ENCODE assay signal across 8 mouse cellular contexts in the genomic region with DNA sequence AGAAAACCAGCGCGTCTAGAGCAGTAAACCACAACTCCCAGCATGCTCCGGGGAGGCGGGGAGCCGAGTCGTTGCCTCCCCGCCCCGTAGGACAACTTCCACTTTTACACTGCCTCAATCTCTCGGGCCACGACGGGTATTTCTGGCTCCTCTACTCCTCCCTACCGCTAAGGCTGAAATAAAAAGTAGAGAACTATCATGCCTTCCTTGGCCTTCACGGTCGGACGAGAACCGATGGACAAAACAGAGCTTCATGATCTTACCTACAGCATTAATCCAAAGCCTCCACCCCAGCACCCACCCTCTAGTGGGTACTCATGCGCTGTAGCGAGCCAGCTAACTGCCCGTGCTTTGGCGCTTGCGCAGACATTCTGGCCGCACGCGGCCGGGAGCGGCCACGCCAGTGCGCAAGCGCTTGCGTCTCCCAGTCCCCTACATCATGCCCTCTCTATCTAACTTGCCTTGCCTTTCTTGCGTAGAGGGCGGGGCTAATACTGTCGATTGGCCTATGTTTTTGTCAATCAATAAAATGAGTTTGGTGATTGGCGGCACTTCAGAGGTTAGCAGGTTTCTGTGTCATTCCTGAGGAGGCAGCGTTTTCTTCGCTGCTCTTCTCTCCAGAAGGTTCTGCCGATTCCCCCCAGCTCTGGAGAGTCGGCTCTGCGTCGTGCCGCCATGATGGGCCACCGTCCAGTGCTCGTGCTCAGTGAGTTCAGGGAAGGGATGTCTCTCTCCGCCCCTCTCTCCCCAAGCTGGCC. TPM values are rescaled to one million over a fixed set of nuclear protein-coding genes. Genes with fewer than 3 reads are reported as not detected.
DNase-seq lines count a peak whose midpoint lies in the region; ATAC-seq and TF ChIP-seq lines count a peak whose summit lies in the region.

A gene (minus strand): TSS at position 439 of the 758 bp plus-strand sequence.
A gene (plus strand): TSS at position 556 of the 758 bp plus-strand sequence.

- peak within 1 kb of the TSS; percentile 75 for H3K4me3 ChIP-seq in embryonic facial prominence, embryonic 13.5 days
- peak within 1 kb of the TSS; percentile 84 for H3K4me3 ChIP-seq in kidney, adult 2 months (ENCODE audit: insufficient read depth, low read depth, low read length)
- H3K4me3 ChIP-seq in limb, embryonic 12.5 days (replicated peaks): peak within 1 kb of the TSS; percentile 73
- peak within 1 kb of the TSS; percentile 73 for H3K4me3 ChIP-seq in midbrain, embryonic 15.5 days
- peak within 1 kb of the TSS; percentile 79 for H3K4me3 ChIP-seq in spleen, adult 2 months (ENCODE audit: extremely low read depth, insufficient read depth, insufficient read length)

- peak within 1 kb of the TSS; percentile 95 for H3K27ac ChIP-seq in embryonic facial prominence, embryonic 13.5 days
- peak within 1 kb of the TSS; percentile 94 for H3K27ac ChIP-seq in kidney, adult 2 months (ENCODE audit: insufficient read depth, low read depth, low read length)
- H3K27ac ChIP-seq in limb, embryonic 12.5 days: peak within 1 kb of the TSS; percentile 90
- peak within 1 kb of the TSS; percentile 92 for H3K27ac ChIP-seq in midbrain, embryonic 15.5 days
- H3K27ac ChIP-seq in spleen, adult 2 months (ENCODE audit: insufficient read depth, low read length): peak within 1 kb of the TSS; percentile 93

- H3K9ac ChIP-seq in embryonic facial prominence, embryonic 13.5 days: peak within 1 kb of the TSS; percentile 92
- peak within 1 kb of the TSS; percentile 76 for H3K9ac ChIP-seq in limb, embryonic 12.5 days (replicated peaks)
- peak within 1 kb of the TSS; percentile 89 for H3K9ac ChIP-seq in midbrain, embryonic 15.5 days

- no peaks in the 10 kb centered on the region for H3K9me3 ChIP-seq in embryonic facial prominence, embryonic 13.5 days
- H3K9me3 ChIP-seq in limb, embryonic 12.5 days: no peaks in the 10 kb centered on the region
- no peaks in the 10 kb centered on the region for H3K9me3 ChIP-seq in midbrain, embryonic 15.5 days

- peak; percentile 72 for TF ChIP-seq POLR2A in kidney, adult 2 months (IDR thresholded peaks at IDR 0.05; ENCODE audit: low read depth, low read length)
- peak; percentile 66 for TF ChIP-seq POLR2A in spleen, adult 2 months (IDR thresholded peaks at IDR 0.05; ENCODE audit: low read depth, low read length)

- peaks cover 28% of the 10 kb centered on the region for H3K36me3 ChIP-seq in embryonic facial prominence, embryonic 13.5 days
- H3K36me3 ChIP-seq in kidney, adult 2 months (ENCODE audit: control insufficient read depth, insufficient read depth, low read length): peaks cover 7% of the 10 kb centered on the region
- peaks cover 29% of the 10 kb centered on the region for H3K36me3 ChIP-seq in limb, embryonic 12.5 days
- H3K36me3 ChIP-seq in midbrain, embryonic 15.5 days (replicated peaks): peaks cover 23% of the 10 kb centered on the region
- peaks cover 16% of the 10 kb centered on the region for H3K36me3 ChIP-seq in spleen, adult 2 months (ENCODE audit: control insufficient read depth, insufficient read depth, low read length)

- peak; percentile 100 for DNase-seq in 3134 (ENCODE audit: extremely low read depth, insufficient read length, low spot score)
- peak; percentile 96 for DNase-seq in adrenal gland, postnatal 36 days
- peak; percentile 97 to 99 for DNase-seq in heart, adult 18-20 months
- DNase-seq in kidney, adult 2 months: peak; percentile 100
- peak; percentile 92 to 99 for DNase-seq in spleen, adult 2 months (ENCODE audit: low read depth in 1 of 2, low spot score in 2 of 2)

- peak; percentile 99 for ATAC-seq in embryonic facial prominence, embryonic 13.5 days (ENCODE audit: insufficient number of reproducible peaks, insufficient read depth, low FRiP score, low TSS enrichment, low read depth)
- ATAC-seq in limb, embryonic 12.5 days (ENCODE audit: insufficient number of reproducible peaks, insufficient read depth, low FRiP score, low TSS enrichment, low read depth): peak; percentile 99
- ATAC-seq in midbrain, embryonic 15.5 days (replicated peaks): peak; percentile 99

- TF ChIP-seq CTCF in kidney, adult 2 months (conservative IDR thresholded peaks at IDR 0.05; ENCODE audit: insufficient read depth, insufficient read length, low read depth, low read length): 0 out of 2 replicates have a peak, but pooled peaks have one; percentile 7
- no peak for TF ChIP-seq CTCF in spleen, adult 2 months (IDR thresholded peaks at IDR 0.05; ENCODE audit: extremely low read depth, insufficient read depth, insufficient read length, insufficient replicate concordance)

- H3K4me1 ChIP-seq in embryonic facial prominence, embryonic 13.5 days: peaks cover 15% of the 10 kb centered on the region
- peaks cover 6% of the 10 kb centered on the region; the same call in 1 of the 2 replicates for H3K4me1 ChIP-seq in kidney, adult 2 months (ENCODE audit: control insufficient read depth, insufficient read depth, low read length)
- peaks cover 16% of the 10 kb centered on the region for H3K4me1 ChIP-seq in limb, embryonic 12.5 days (replicated peaks)
- peaks cover 21% of the 10 kb centered on the region for H3K4me1 ChIP-seq in midbrain, embryonic 15.5 days
- no peaks in the 10 kb centered on the region for H3K4me1 ChIP-seq in spleen, adult 2 months (ENCODE audit: control insufficient read depth, insufficient read depth, insufficient read length)

- peak within 1 kb of the TSS; percentile 89 for H3K4me2 ChIP-seq in embryonic facial prominence, embryonic 13.5 days
- peak within 1 kb of the TSS; percentile 89 for H3K4me2 ChIP-seq in limb, embryonic 12.5 days
- peak within 1 kb of the TSS; percentile 68 for H3K4me2 ChIP-seq in midbrain, embryonic 15.5 days

- H3K27me3 ChIP-seq in embryonic facial prominence, embryonic 13.5 days: no peaks in the 10 kb centered on the region
- H3K27me3 ChIP-seq in kidney, adult 2 months (replicated peaks; ENCODE audit: control insufficient read depth, insufficient read depth, low read length): no peaks in the 10 kb centered on the region
- no peaks in the 10 kb centered on the region for H3K27me3 ChIP-seq in limb, embryonic 12.5 days
- H3K27me3 ChIP-seq in midbrain, embryonic 15.5 days (replicated peaks): no peaks in the 10 kb centered on the region
- no peaks in the 10 kb centered on the region for H3K27me3 ChIP-seq in spleen, adult 2 months (ENCODE audit: control insufficient read depth, insufficient read depth, low read length)

- WGBS in embryonic facial prominence, embryonic 13.5 days: under 1% methylated on average over 44 of the region's 44 CpGs
- WGBS in kidney, adult 2 months: under 1% methylated on average over 44 of the region's 44 CpGs
- under 1% methylated on average over 44 of the region's 44 CpGs for WGBS in limb, embryonic 12.5 days
- under 1% methylated on average over 44 of the region's 44 CpGs for WGBS in midbrain, embryonic 15.5 days
- WGBS in spleen, adult 2 months: under 1% methylated on average over 44 of the region's 44 CpGs

RNA-seq across cellular contexts. Expression of the first gene that starts in this region (rescaled TPM):
- 1 to 10 TPM; 6.9 to 8.0 TPM for total RNA-seq in adrenal gland, postnatal 36 days (2021)
- 15.0 and 16.1 TPM in 2 replicates for polyA plus RNA-seq in embryonic facial prominence, embryonic 13.5 days (2015; fragmentation: Nextera tagmentation; extraction: Ambion mirVana)
- total RNA-seq in heart, adult 18-20 months (2021): 1 to 10 TPM; 6.7 to 7.3 TPM
- polyA plus RNA-seq in kidney, adult 2 months (2012; rRNA removed): 5.7 and 8.0 TPM in 2 replicates
- polyA plus RNA-seq in limb, embryonic 12.5 days (2016; fragmentation: Nextera tagmentation; extraction: Ambion mirVana): 13.5 and 14.3 TPM in 2 replicates
- 8.7 and 9.9 TPM in 2 replicates for polyA plus RNA-seq in midbrain, embryonic 15.5 days (2015; fragmentation: Nextera tagmentation; extraction: Ambion mirVana)
- polyA plus RNA-seq in spleen, adult 2 months (2012; rRNA removed): 1.7 and 2.1 TPM in 2 replicates

RNA-seq across cellular contexts. Expression of the second gene that starts in this region (rescaled TPM):
- total RNA-seq in adrenal gland, postnatal 36 days (2021): 100 to 1,000 TPM; 301 to 387 TPM
- 517 and 559 TPM in 2 replicates for polyA plus RNA-seq in embryonic facial prominence, embryonic 13.5 days (2015; fragmentation: Nextera tagmentation; extraction: Ambion mirVana)
- total RNA-seq in heart, adult 18-20 months (2021): 100 to 1,000 TPM; 184 to 197 TPM
- polyA plus RNA-seq in kidney, adult 2 months (2012; rRNA removed): 132 and 157 TPM in 2 replicates
- polyA plus RNA-seq in limb, embryonic 12.5 days (2016; fragmentation: Nextera tagmentation; extraction: Ambion mirVana): 642 and 647 TPM in 2 replicates
- 442 and 444 TPM in 2 replicates for polyA plus RNA-seq in midbrain, embryonic 15.5 days (2015; fragmentation: Nextera tagmentation; extraction: Ambion mirVana)
- polyA plus RNA-seq in spleen, adult 2 months (2012; rRNA removed): 72.2 and 77.4 TPM in 2 replicates

Comparison
In these comparisons a context has a peak if more than half of its experiments do, and no peak if none do; other contexts are left out.
1. Peak in every context shown above with its lines: DNase-seq, ATAC-seq, H3K4me3 ChIP-seq and H3K27ac ChIP-seq.